Mouse (Mus musculus): ENCODE data around the gene Cwf19l2. TPM values are rescaled to one million over a fixed set of nuclear protein-coding genes. Genes with fewer than 3 reads are reported as not detected.

The Cwf19l2 gene
- polyA plus RNA-seq, 1 experiment from 2014 or later, result 4.0 TPM

GRCm38 (mm10) chr9:3519178-3519577 lies 115.8 kb downstream of the Cwf19l2 start:
- no peak overlapping the region for H3K4me3 ChIP-seq (ENCODE audit: low read depth, low read length)
- no peaks in the 10 kb centered on the region for H3K27me3 ChIP-seq (ENCODE audit: insufficient read depth, low read length)
- no peak for DNase-seq
- no peaks in the 10 kb centered on the region for H3K4me1 ChIP-seq (ENCODE audit: insufficient read depth)
- TF ChIP-seq EP300 (IDR thresholded peaks at IDR 0.05; ENCODE audit: low read depth) (no peak), CTCF (IDR thresholded peaks at IDR 0.05; ENCODE audit: low read depth) (no peak)
- H3K9me3 ChIP-seq (ENCODE audit: low read length), result no peaks in the 10 kb centered on the region
- no peak for ATAC-seq
- no peak overlapping the region for H3K4me2 ChIP-seq (ENCODE audit: low read depth, low read length)
- 85% methylated on average over 1 of the region's 1 CpGs for WGBS (ENCODE audit: insufficient replicate concordance)
- H3K27ac ChIP-seq (ENCODE audit: low read depth), result no peak overlapping the region
- no peak overlapping the region for H3K9ac ChIP-seq (replicated peaks)
- no peaks in the 10 kb centered on the region for H3K36me3 ChIP-seq (replicated peaks; ENCODE audit: insufficient read depth, low read length)

- Histone ChIP-seq H3K4me2 (ENCODE audit: low read depth, low read length) (no peak overlapping the region), H3K9me3 (ENCODE audit: low read length) (no peaks in the 10 kb centered on the region), H3K36me3 (replicated peaks; ENCODE audit: insufficient read depth, low read length) (no peaks in the 10 kb centered on the region), H3K4me1 (ENCODE audit: insufficient read depth) (no peaks in the 10 kb centered on the region), H3K9ac (replicated peaks) (no peak overlapping the region), H3K27me3 (ENCODE audit: insufficient read depth, low read length) (no peaks in the 10 kb centered on the region), H3K27ac (ENCODE audit: low read depth) (no peak overlapping the region), H3K4me3 (ENCODE audit: low read depth, low read length) (no peak overlapping the region)
- TF ChIP-seq EP300 (IDR thresholded peaks at IDR 0.05; ENCODE audit: low read depth) (no peak), CTCF (IDR thresholded peaks at IDR 0.05; ENCODE audit: low read depth) (no peak)
- DNase-seq, result no peak
- WGBS (ENCODE audit: insufficient replicate concordance), result 67% methylated on average over 2 of the region's 2 CpGs
- ATAC-seq, result no peak
Measured at GRCm38 (mm10) chr9:3521031-3521430, 117.6 kb downstream of the Cwf19l2 start.

Other genes starting within 250 kb of the Cwf19l2 start
- gene Alkbh8, start 68.5 kb upstream of the Cwf19l2 start, polyA plus RNA-seq (2015; fragmentation: Nextera tagmentation; extraction: Ambion mirVana), result 5.9 and 6.6 TPM in 2 replicates
- gene Gucy1a2, start 129.2 kb downstream of the Cwf19l2 start, polyA plus RNA-seq (2015; fragmentation: Nextera tagmentation; extraction: Ambion mirVana), result 0.09 and 0.11 TPM in 2 replicates